Mouse (Mus musculus) lung, adult 2 months (tissue): ENCODE data around the gene Tead1.

ENCODE experiments used
- CTCF ChIP-seq: fragments of 200-500 bp; IDR thresholded peaks from 2 replicates; pipeline ENCODE4 v1.5.1; 2011; ENCODE audit warnings: mild to moderate bottlenecking, low read length, control low read depth; ENCODE audit not compliant: insufficient read depth
- POLR2A ChIP-seq: fragments of 200-500 bp; IDR thresholded peaks from 2 replicates; pipeline ENCODE4 v1.6.1; 2011; ENCODE audit warnings: low read depth, mild to moderate bottlenecking, control low read depth, low read length, borderline replicate concordance; ENCODE audit errors: extremely low read depth

DNA sequence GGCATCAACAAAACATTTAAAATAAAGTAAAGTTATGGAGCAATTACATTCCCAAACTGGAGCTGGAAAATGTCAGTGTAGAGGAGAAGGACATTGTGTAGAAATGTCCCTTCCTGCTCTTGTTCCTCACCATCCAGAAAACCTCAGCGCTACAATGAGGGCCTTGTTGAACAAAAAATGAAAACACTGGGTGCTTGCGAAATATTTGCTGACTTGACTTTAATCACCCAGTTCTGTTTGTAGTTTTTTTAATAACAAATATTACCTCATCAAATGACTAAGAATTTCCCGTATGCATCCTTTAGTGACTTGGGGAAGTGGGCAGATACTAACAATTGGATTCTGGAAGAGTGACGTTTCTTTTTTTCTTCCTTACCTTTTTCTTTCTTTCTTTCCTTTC is 31.7 kb upstream of the Tead1 start:
- TF ChIP-seq CTCF, result no peak
- no peak for TF ChIP-seq POLR2A
